Mouse (Mus musculus) adrenal gland, postnatal 25 days (tissue): Measurements from ENCODE around the gene Olfr763. TPM values are rescaled to one million over a fixed set of nuclear protein-coding genes. Genes with fewer than 3 reads are reported as not detected.
"Not testable (repeated sequence)": the region's sequence is repeated elsewhere in the genome, so short reads cannot be mapped to it uniquely, and the experiment has no call there.

Experiments used
- DNase-seq: peaks from one replicate; pipeline ENCODE4 v3.0.0; 2021; ENCODE audit warnings: mixed read lengths
- total RNA-seq: library from RNA; stranded (reverse); gene quantifications from 2 replicates; pipeline ENCODE4 v1.2.3, GENCODE M21; 2021

Olfr763 gene
- total RNA-seq, 1 experiment from 2014 or later = not detected

DNA sequence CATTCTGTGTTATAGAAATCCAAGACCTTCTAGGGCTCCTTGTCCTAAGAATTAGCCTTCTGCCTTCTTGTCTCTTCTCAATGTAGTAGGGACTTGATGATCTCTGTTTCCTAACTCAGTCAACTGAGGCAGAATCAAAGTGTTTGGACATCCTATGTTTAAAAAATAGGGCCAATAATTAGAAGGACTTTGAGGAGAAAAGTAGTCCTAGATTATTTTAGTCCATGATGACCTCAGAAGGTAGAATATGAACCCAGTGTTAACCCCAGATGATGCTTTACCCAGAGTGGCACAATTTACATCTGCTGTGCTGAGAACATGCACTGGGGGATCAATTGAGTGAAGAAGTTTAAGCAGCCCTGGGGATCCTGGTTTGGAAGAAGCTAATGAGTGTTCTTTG, 39.3 kb downstream of the Olfr763 start, which contains the start of gene Olfr765:
Olfr765 (minus strand) TSS at position 101 of the 400 bp plus-strand sequence.
- not testable (repeated sequence) for DNase-seq

Other genes with a start within 250 kb of the Olfr763 start
- 38.6 and 46.9 TPM in 2 replicates for gene Mmp19, start 219.9 kb upstream of the Olfr763 start, total RNA-seq
- gene Dnajc14, start 206.7 kb upstream of the Olfr763 start, total RNA-seq = 57.1 and 79.6 TPM in 2 replicates
- 8.8 and 13.8 TPM in 2 replicates for gene Tmem198b, start 206.4 kb upstream of the Olfr763 start, total RNA-seq
- gene Sarnp, start 193.5 kb upstream of the Olfr763 start, total RNA-seq = 54.6 and 63.2 TPM in 2 replicates
- gene Ormdl2, start 189.1 kb upstream of the Olfr763 start, total RNA-seq = 48.5 and 49.1 TPM in 2 replicates
- gene Gdf11, start 119.1 kb upstream of the Olfr763 start, total RNA-seq = 1.5 and 1.9 TPM in 2 replicates
- 238 and 302 TPM in 2 replicates for gene Cd63, start 109.8 kb upstream of the Olfr763 start, total RNA-seq
- gene Rdh5, start 87.9 kb upstream of the Olfr763 start, total RNA-seq = 7.7 and 15.9 TPM in 2 replicates
- 189 and 195 TPM in 2 replicates for gene Bloc1s1, start 86.8 kb upstream of the Olfr763 start, total RNA-seq
- 9.6 and 10.2 TPM in 2 replicates for gene Itga7, start 77.0 kb upstream of the Olfr763 start, total RNA-seq
- 5.7 TPM in 1 of 2 replicates, not detected in the other for gene Mettl7b, start 49.8 kb upstream of the Olfr763 start, total RNA-seq
- not detected in 2 replicates for gene Olfr9, start 21.4 kb upstream of the Olfr763 start, total RNA-seq
- gene Olfr764-ps1, start 29.1 kb downstream of the Olfr763 start, total RNA-seq = not detected in 2 replicates
- not detected in 2 replicates for gene Olfr765, start 39.2 kb downstream of the Olfr763 start, total RNA-seq
- gene Olfr766-ps1, start 58.2 kb downstream of the Olfr763 start, total RNA-seq = not detected in 2 replicates
- not detected in 2 replicates for gene Olfr767, start 72.1 kb downstream of the Olfr763 start, total RNA-seq
- not detected in 2 replicates for gene Olfr768, start 88.6 kb downstream of the Olfr763 start, total RNA-seq
- not detected in 2 replicates for gene Olfr769, start 107.1 kb downstream of the Olfr763 start, total RNA-seq
- gene Olfr770, start 128.2 kb downstream of the Olfr763 start, total RNA-seq = not detected in 2 replicates
- gene Olfr771, start 154.0 kb downstream of the Olfr763 start, total RNA-seq = not detected in 2 replicates
- not detected in 2 replicates for gene Olfr772, start 167.1 kb downstream of the Olfr763 start, total RNA-seq
- not detected in 2 replicates for gene Olfr773, start 176.6 kb downstream of the Olfr763 start, total RNA-seq
- not detected in 2 replicates for gene Olfr774, start 225.4 kb downstream of the Olfr763 start, total RNA-seq
- not detected in 2 replicates for gene Olfr775, start 237.6 kb downstream of the Olfr763 start, total RNA-seq
- not detected in 2 replicates for gene Olfr776, start 248.3 kb downstream of the Olfr763 start, total RNA-seq